Mouse (Mus musculus): ENCODE results near the gene Adamts13.

DNA sequence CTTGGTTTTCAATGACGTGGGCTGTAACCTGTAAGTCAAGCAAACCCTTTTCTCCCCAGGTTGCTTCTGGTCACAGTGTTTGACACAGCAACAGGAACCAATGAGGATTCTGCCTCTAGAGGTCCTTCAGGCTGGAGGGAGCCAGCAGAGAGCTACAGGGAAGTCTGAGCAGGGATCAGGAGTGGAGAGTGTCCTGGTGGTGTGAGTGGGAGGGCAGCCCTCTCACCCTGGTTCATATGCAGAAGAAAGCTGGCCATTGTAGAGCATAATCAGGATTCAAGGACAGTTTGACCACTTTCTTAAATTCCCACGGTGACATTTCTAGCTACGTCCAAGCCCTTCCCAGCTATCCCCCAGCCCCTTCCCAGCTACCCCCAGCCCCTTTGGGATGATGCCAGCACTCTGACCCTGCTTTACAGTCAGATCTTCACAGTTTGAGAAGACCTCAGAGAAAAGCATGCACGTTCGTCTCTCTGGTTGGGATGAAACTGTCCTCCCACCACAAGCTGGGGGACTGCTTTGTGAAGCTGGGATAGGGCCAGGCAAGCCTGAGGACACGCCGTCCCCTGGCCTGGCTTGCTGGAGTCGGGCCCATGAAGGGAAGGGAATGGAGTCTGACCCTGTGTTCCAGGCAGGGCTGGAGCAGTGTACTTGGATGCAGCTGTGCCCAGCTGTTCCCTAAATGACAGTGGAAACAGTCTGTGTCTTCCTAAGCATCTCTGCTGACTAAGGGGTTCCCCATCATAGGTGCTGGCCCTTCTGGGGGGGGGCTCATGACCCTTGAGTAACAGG lies 73.0 kb downstream of the Adamts13 start:
- TF ChIP-seq CTCF (IDR thresholded peaks at IDR 0.05; ENCODE audit: low read depth) (no peak), EP300 (IDR thresholded peaks at IDR 0.05; ENCODE audit: low read depth) (no peak)

All from heart, postnatal 0 days (tissue).